Mouse (Mus musculus) erythroblast, embryonic 14.5 days (primary cell): ENCODE measurements around the gene Btbd6.

Experiments
- GATA1 ChIP-seq: IDR thresholded peaks from 2 replicates; pipeline ENCODE4 v1.6.1; 2012; ENCODE audit warnings: low read length, inconsistent platforms, mixed read lengths
- TAL1 ChIP-seq: IDR thresholded peaks from 3 replicates; pipeline ENCODE4 v1.6.1; 2012; ENCODE audit warnings: low read length, inconsistent platforms, mixed read lengths

DNA sequence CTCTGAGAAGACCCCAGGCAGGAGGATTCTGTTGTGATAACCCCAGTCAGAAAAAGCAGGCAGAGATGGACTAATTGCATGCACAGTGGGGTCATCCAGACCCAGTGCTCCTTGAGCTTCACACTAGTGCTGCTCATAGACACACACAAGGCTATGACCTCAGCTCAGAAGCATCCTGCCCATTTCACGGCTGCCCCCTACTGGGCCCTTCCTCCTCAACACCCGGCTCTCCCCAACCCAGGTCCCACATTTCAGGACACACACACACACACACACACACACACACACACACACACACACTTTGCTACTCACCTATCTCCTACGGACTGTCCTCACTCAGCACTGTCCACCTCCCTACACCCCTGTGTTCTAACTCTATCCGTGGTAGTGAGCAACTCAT, 18.0 kb upstream of the Btbd6 start:
- TF ChIP-seq TAL1 (no peak), GATA1 (no peak)
